Mouse (Mus musculus) urinary bladder, adult 2 months (tissue): Measurements from ENCODE around the gene 2900026A02Rik. TPM values are rescaled to one million over a fixed set of nuclear protein-coding genes. Genes with fewer than 3 reads are reported as not detected.

Experiments used
- DNase-seq: peaks from one replicate; pipeline ENCODE4 v3.0.0; 2022; ENCODE audit warnings: low spot score
- polyA plus RNA-seq: library from polyadenylated mRNA; depleted of rRNA; stranded (reverse); fragments of >200 nt; gene quantifications from 2 replicates; pipeline ENCODE4 v1.2.3, GENCODE M21; 2012; rRNA removed

The 2900026A02Rik gene
- polyA plus RNA-seq, 1 experiment = 18.1 TPM

DNA sequence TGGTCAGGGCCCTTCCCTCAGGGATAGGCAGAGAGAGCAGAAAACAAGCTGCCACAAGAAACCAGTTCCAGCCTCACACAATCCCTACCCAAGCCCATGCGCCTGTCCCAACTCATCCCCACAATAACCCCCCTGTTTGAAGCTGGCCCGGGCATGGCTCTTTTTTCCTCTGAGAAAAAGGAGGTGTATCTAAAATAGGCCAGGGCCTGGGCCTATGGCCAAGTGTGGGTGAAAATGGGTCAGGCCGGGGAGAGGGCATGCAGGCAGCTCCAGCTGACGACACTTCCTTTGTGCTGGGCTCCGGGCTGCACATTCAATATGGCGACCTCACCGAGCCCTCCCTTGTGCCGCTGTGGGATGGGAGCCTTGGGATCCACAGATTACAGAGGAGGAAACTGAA is 177.5 kb downstream of the 2900026A02Rik start:
- no peak for DNase-seq

GRCm38 (mm10) chr5:113041567-113042071 is 179.4 kb downstream of the 2900026A02Rik start:
- no peak for DNase-seq

- no peak for DNase-seq
Measured at GRCm38 (mm10) chr5:113040776-113041175, 180.3 kb downstream of the 2900026A02Rik start.

- DNase-seq = no peak
Measured at GRCm38 (mm10) chr5:113038601-113039000, 182.4 kb downstream of the 2900026A02Rik start.

Other genes with a start within 250 kb of the 2900026A02Rik start
- 5.9 and 9.1 TPM in 2 replicates for gene Grk3, start 205.4 kb downstream of the 2900026A02Rik start, polyA plus RNA-seq
- not detected in 2 replicates for gene Crybb2, start 151.1 kb downstream of the 2900026A02Rik start, polyA plus RNA-seq
- 5.4 and 6.1 TPM in 2 replicates for gene Crybb3, start 139.7 kb downstream of the 2900026A02Rik start, polyA plus RNA-seq
- 0.06 TPM in 1 of 2 replicates, not detected in the other for gene Tmem211, start 5.7 kb upstream of the 2900026A02Rik start, polyA plus RNA-seq
- gene Sgsm1, start 89.5 kb upstream of the 2900026A02Rik start, polyA plus RNA-seq = 5.3 and 5.6 TPM in 2 replicates
- gene Aym1, start 136.1 kb upstream of the 2900026A02Rik start, polyA plus RNA-seq = not detected in 2 replicates